In genomic region chrX:52261991-52262390, GRCm38 (mm10) we compare ENCODE assay signal across 13 mouse cellular contexts.
A peak's percentile ranks its signal among the peaks of the same experiment; 100 is the strongest.
DNase-seq lines count a peak whose midpoint lies in the region; ATAC-seq lines count a peak whose summit lies in the region.
"Had no signal": no experiment of that assay in that cellular context is flagged by ENCODE, and none has a peak within 500 bp of the region (broad histone marks: within the 10 kb centered on the region; RNA-seq: fewer than 3 reads in every experiment).

No protein-coding gene starts in this region.

- peak overlapping the region; percentile 64 for H3K27ac ChIP-seq in heart, embryonic 15.5 days
- H3K27ac ChIP-seq: hindbrain, embryonic 15.5 days; neural tube, embryonic 12.5 days; stomach, embryonic 15.5 days had no signal

- no peaks in the 10 kb centered on the region for H3K9me3 ChIP-seq in heart, embryonic 15.5 days (replicated peaks)
- H3K9me3 ChIP-seq: hindbrain, embryonic 15.5 days; neural tube, embryonic 12.5 days; stomach, embryonic 15.5 days had no signal

- no peak for ATAC-seq in heart, embryonic 15.5 days (replicated peaks; ENCODE audit: insufficient number of reproducible peaks, insufficient read depth, low FRiP score, low read depth)

- DNase-seq in adrenal gland, postnatal 14 days: peak; percentile 15
- no peak for DNase-seq in adrenal gland, adult 8-10 months
- no peak for DNase-seq in heart, adult 8-10 months (ENCODE audit: low spot score)
- peak; percentile 31 for DNase-seq in lung, postnatal 10 days
- DNase-seq in lung, postnatal 14 days: no peak
- DNase-seq in right cerebral cortex, adult 18-20 months: no peak
- no peak for DNase-seq in frontal cortex, postnatal 25 days (ENCODE audit: low spot score in 2 of 2)
- DNase-seq: cerebellum, adult 18-20 months; right cerebral cortex, postnatal 4 days had no signal

- no peaks in the 10 kb centered on the region for H3K36me3 ChIP-seq in heart, embryonic 15.5 days
- H3K36me3 ChIP-seq: hindbrain, embryonic 15.5 days; neural tube, embryonic 12.5 days; stomach, embryonic 15.5 days had no signal

- 50% methylated on average over 11 of the region's 11 CpGs for WGBS in heart, embryonic 15.5 days

- no peaks in the 10 kb centered on the region for H3K27me3 ChIP-seq in heart, embryonic 15.5 days
- H3K27me3 ChIP-seq: hindbrain, embryonic 15.5 days; neural tube, embryonic 12.5 days; stomach, embryonic 15.5 days had no signal

- no peak overlapping the region for H3K4me3 ChIP-seq in heart, embryonic 15.5 days
- H3K4me3 ChIP-seq: hindbrain, embryonic 15.5 days; neural tube, embryonic 12.5 days; stomach, embryonic 15.5 days had no signal

- no peak overlapping the region for H3K4me2 ChIP-seq in heart, embryonic 15.5 days
- H3K4me2 ChIP-seq: hindbrain, embryonic 15.5 days; neural tube, embryonic 12.5 days; stomach, embryonic 15.5 days had no signal

- H3K4me1 ChIP-seq in heart, embryonic 15.5 days (replicated peaks): peaks cover 16% of the 10 kb centered on the region
- H3K4me1 ChIP-seq: hindbrain, embryonic 15.5 days; neural tube, embryonic 12.5 days; stomach, embryonic 15.5 days had no signal

- H3K9ac ChIP-seq in heart, embryonic 15.5 days: no peak overlapping the region
- H3K9ac ChIP-seq: hindbrain, embryonic 15.5 days; neural tube, embryonic 12.5 days; stomach, embryonic 15.5 days had no signal

Comparison
In these comparisons a context has a peak if more than half of its experiments do, and no peak if none do; other contexts are left out.
1. DNase-seq: peak in adrenal gland, postnatal 14 days (single experiment) and lung, postnatal 10 days (single experiment); none in adrenal gland, adult 8-10 months (single experiment), heart, adult 8-10 months (single experiment), lung, postnatal 14 days (single experiment), right cerebral cortex, adult 18-20 months (single experiment) and frontal cortex, postnatal 25 days (0 of 2).